Mouse (Mus musculus) ZHBTc4 (cell line): ENCODE results near the gene Ccl7.

ENCODE experiments used
- DNase-seq: peaks from one replicate; pipeline ENCODE4 v3.0.0-alpha.2; 2011; ENCODE audit warnings: low read depth, low spot score

The Ccl7 gene

GRCm38 (mm10) chr11:82045471-82045870, at the start of gene Ccl7:
Gene Ccl7 (plus strand): TSS chr11:82045712.
- no peak for DNase-seq

GRCm38 (mm10) chr11:81996172-81996841, 49.2 kb upstream of the Ccl7 start:
- peak; percentile 68 for DNase-seq

GRCm38 (mm10) chr11:81997085-81997484, 48.4 kb upstream of the Ccl7 start:
- no peak for DNase-seq

- no peak for DNase-seq
Observed at GRCm38 (mm10) chr11:81998646-81999045, 46.9 kb upstream of the Ccl7 start.

GRCm38 (mm10) chr11:81999469-81999868, 46.0 kb upstream of the Ccl7 start:
- no peak for DNase-seq

GRCm38 (mm10) chr11:82000581-82000980, 44.9 kb upstream of the Ccl7 start:
- DNase-seq: no peak

- DNase-seq: no peak
Observed at GRCm38 (mm10) chr11:82004810-82005209, 40.7 kb upstream of the Ccl7 start.

- DNase-seq: no peak
Observed at GRCm38 (mm10) chr11:82006796-82007423, 38.6 kb upstream of the Ccl7 start.

- DNase-seq: no peak
Observed at GRCm38 (mm10) chr11:82010115-82010514, 35.4 kb upstream of the Ccl7 start.

- peak; percentile 28 for DNase-seq
Observed at GRCm38 (mm10) chr11:82011411-82012193, 33.9 kb upstream of the Ccl7 start.

GRCm38 (mm10) chr11:82013756-82014155, 31.8 kb upstream of the Ccl7 start:
- no peak for DNase-seq

- DNase-seq: no peak
Observed at GRCm38 (mm10) chr11:82015066-82015465, 30.4 kb upstream of the Ccl7 start.

- DNase-seq: no peak
Observed at GRCm38 (mm10) chr11:82016181-82016780, 29.2 kb upstream of the Ccl7 start.

- no peak for DNase-seq
Observed at GRCm38 (mm10) chr11:82019389-82019788, 26.1 kb upstream of the Ccl7 start.

- DNase-seq: no peak
Observed at GRCm38 (mm10) chr11:82019793-82020192, 25.7 kb upstream of the Ccl7 start.

GRCm38 (mm10) chr11:82021406-82021805, 24.1 kb upstream of the Ccl7 start:
- DNase-seq: no peak

GRCm38 (mm10) chr11:82022504-82023056, 22.9 kb upstream of the Ccl7 start:
- DNase-seq: no peak

GRCm38 (mm10) chr11:82023769-82024168, 21.7 kb upstream of the Ccl7 start:
- DNase-seq: no peak

GRCm38 (mm10) chr11:82030171-82030570, 15.3 kb upstream of the Ccl7 start:
- DNase-seq: no peak

GRCm38 (mm10) chr11:82032136-82032535, 13.4 kb upstream of the Ccl7 start:
- DNase-seq: no peak

- no peak for DNase-seq
Observed at GRCm38 (mm10) chr11:82032678-82033344, 12.7 kb upstream of the Ccl7 start.
